Mouse (Mus musculus) olfactory bulb, adult 2 months (tissue): ENCODE results near the gene D130052B06Rik.

ENCODE experiments used
- CTCF ChIP-seq: fragments of 200-500 bp; IDR thresholded peaks from 2 replicates; pipeline ENCODE4 v1.5.1; 2012; ENCODE audit warnings: low read depth, mild to moderate bottlenecking, low read length, moderate library complexity; ENCODE audit not compliant: insufficient read depth
- POLR2A ChIP-seq: fragments of 200-500 bp; IDR thresholded peaks from 2 replicates; pipeline ENCODE4 v1.6.1; 2012; ENCODE audit warnings: mild to moderate bottlenecking, low read depth, low read length, moderate library complexity; ENCODE audit not compliant: insufficient read depth

DNA sequence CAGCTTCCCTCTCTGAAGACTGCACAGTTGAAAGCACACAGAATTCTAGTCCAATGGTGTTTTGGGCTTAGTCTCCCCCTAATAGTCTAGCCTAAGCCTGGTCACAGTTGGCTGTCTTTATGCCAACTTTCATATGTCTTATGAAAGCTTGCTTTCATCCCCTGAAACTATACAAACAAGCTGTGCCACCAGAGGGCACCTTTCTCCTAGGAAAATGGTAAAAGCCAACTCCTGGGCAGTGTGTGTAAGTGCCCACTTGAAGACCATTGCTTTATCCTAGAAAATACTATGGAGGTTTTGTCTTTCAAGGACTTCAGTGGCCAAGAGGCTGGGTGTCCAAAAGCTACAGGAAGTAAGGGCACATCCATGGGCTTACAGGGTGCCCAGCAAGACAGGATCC, 28.7 kb upstream of the D130052B06Rik start:
- TF ChIP-seq CTCF (no peak), POLR2A (no peak)
